Mouse (Mus musculus) kidney, embryonic 14.5 days (tissue): Measurements from ENCODE around the gene Pms1. TPM values are rescaled to one million over a fixed set of nuclear protein-coding genes. Genes with fewer than 3 reads are reported as not detected.
"Not testable (repeated sequence)": the region's sequence is repeated elsewhere in the genome, so short reads cannot be mapped to it uniquely, and the experiment has no call there.

Experiments
- ATAC-seq: fragments of 200-750 bp; cut with Nextera tagmentation; 2 replicates; pipeline ENCODE4 v1.8.0; 2017; ENCODE audit warnings: moderate number of reproducible peaks, mild to moderate bottlenecking, moderate TSS enrichment, moderate library complexity; ENCODE audit not compliant: low FRiP score, low TSS enrichment
- H3K27ac ChIP-seq: fragments of 300-500 bp; sonication (generic); 2 replicates; pipeline ENCODE4 v1.5.1; 2014; ENCODE audit warnings: low read depth, mild to moderate bottlenecking, low read length, moderate library complexity, mixed read lengths
- H3K27me3 ChIP-seq: fragments of 300-500 bp; sonication (generic); 2 replicates; pipeline ENCODE4 v1.6.1; 2014; ENCODE audit warnings: mild to moderate bottlenecking, low read length; ENCODE audit not compliant: control insufficient read depth, insufficient read depth
- H3K36me3 ChIP-seq: fragments of 300-500 bp; sonication (generic); 2 replicates; pipeline ENCODE4 v1.6.1; 2014; ENCODE audit warnings: low read length, mixed read lengths; ENCODE audit not compliant: control insufficient read depth, insufficient read depth
- H3K4me1 ChIP-seq: fragments of 300-500 bp; sonication (generic); 2 replicates; pipeline ENCODE4 v1.6.1; 2014; ENCODE audit warnings: low read length, mixed read lengths; ENCODE audit not compliant: control insufficient read depth, insufficient read depth
- H3K4me2 ChIP-seq: fragments of 300-500 bp; sonication (generic); replicated peaks from 2 replicates; pipeline ENCODE4 v1.6.1; 2014; ENCODE audit warnings: low read depth, mild to moderate bottlenecking, low read length
- H3K4me3 ChIP-seq: fragments of 300-500 bp; sonication (generic); 2 replicates; pipeline ENCODE4 v1.5.1; 2014; ENCODE audit warnings: mild to moderate bottlenecking, low read length
- H3K9ac ChIP-seq: fragments of 300-500 bp; sonication (generic); 2 replicates; pipeline ENCODE4 v1.6.1; 2014; ENCODE audit warnings: low read depth, mild to moderate bottlenecking, low read length, moderate library complexity
- H3K9me3 ChIP-seq: fragments of 300-500 bp; sonication (generic); 2 replicates; pipeline ENCODE4 v1.6.1; 2016; ENCODE audit warnings: low read length; ENCODE audit not compliant: control insufficient read depth
- WGBS: fragments of 180-500 bp; shearing (Covaris S2); extraction: QIAGEN DNeasy Blood & Tissue Kit; methylation state at CpG from one replicate; pipeline ENCODE4 v1.1.7; 2014; 5-methylcytosine and 5-hydroxymethylcytosine counted together
- polyA plus RNA-seq: library from polyadenylated mRNA; unstranded; fragments of >200 nt; fragmentation: Nextera tagmentation; extraction: Ambion mirVana; gene quantifications from 2 replicates; pipeline ENCODE4 v1.2.1, GENCODE M21; 2014

The Pms1 gene
- 12.6 and 22.7 TPM in 2 replicates for polyA plus RNA-seq

- Histone ChIP-seq H3K27me3 (no peaks in the 10 kb centered on the region), H3K36me3 (peaks cover 4% of the 10 kb centered on the region; the same call in 1 of the 2 replicates)
- peak; percentile 100 for ATAC-seq
These were observed at the start of gene Pms1, which contains the start of the genes Ormdl1 and Gm28778 for GRCm38 (mm10) chr1:53296581-53297383. TSS of gene Pms1 (minus strand) at chr1:53297018. TSS of gene Ormdl1 (plus strand) at chr1:53297095. TSS of gene Gm28778 (plus strand) at chr1:53297111.

GRCm38 (mm10) chr1:53341071-53341470, 44.3 kb upstream of the Pms1 start:
- Histone ChIP-seq H3K9me3 (peaks cover 13% of the 10 kb centered on the region), H3K9ac (no peak overlapping the region), H3K4me2 (no peak overlapping the region), H3K4me1 (no peaks in the 10 kb centered on the region), H3K27me3 (no peaks in the 10 kb centered on the region), H3K4me3 (no peak overlapping the region), H3K27ac (no peak overlapping the region), H3K36me3 (peaks cover 33% of the 10 kb centered on the region)
- 99% methylated on average over 2 of the region's 2 CpGs for WGBS
- ATAC-seq = no peak

More at GRCm38 (mm10) chr1:53296581-53297383, at the start of gene Pms1, which contains the start of the genes Ormdl1 and Gm28778:
- Histone ChIP-seq H3K4me3 (peak within 1 kb of the TSS; percentile 85), H3K9ac (peak within 1 kb of the TSS; percentile 84), H3K4me2 (peak within 1 kb of the TSS; percentile 60), H3K4me1 (no peaks in the 10 kb centered on the region), H3K27ac (peak within 1 kb of the TSS; percentile 77), H3K9me3 (no peaks in the 10 kb centered on the region)
- WGBS = under 1% methylated on average over 66 of the region's 66 CpGs

- H3K4me2 ChIP-seq, H3K27me3 ChIP-seq, H3K4me3 ChIP-seq, H3K4me1 ChIP-seq, H3K27ac ChIP-seq, H3K9ac ChIP-seq, ATAC-seq, H3K9me3 ChIP-seq: not testable (repeated sequence)
- H3K36me3 ChIP-seq = peaks cover 10% of the 10 kb centered on the region; the same call in 1 of the 2 replicates
- WGBS = 69% methylated on average over 2 of the region's 2 CpGs
These were observed 40.6 kb upstream of the Pms1 start for GRCm38 (mm10) chr1:53337403-53337802.

GRCm38 (mm10) chr1:53335465-53335864, 38.6 kb upstream of the Pms1 start:
- Histone ChIP-seq H3K9ac (no peak overlapping the region), H3K36me3 (no peaks in the 10 kb centered on the region), H3K4me3 (no peak overlapping the region), H3K27ac (no peak overlapping the region), H3K9me3 (no peaks in the 10 kb centered on the region), H3K4me1 (no peaks in the 10 kb centered on the region), H3K27me3 (no peaks in the 10 kb centered on the region), H3K4me2 (no peak overlapping the region)
- no peak for ATAC-seq

- whole genome bisulfite sequencing = 91% methylated on average over 5 of the region's 5 CpGs
- not testable (repeated sequence) for H3K4me3 ChIP-seq, ATAC-seq, H3K9ac ChIP-seq, H3K36me3 ChIP-seq, H3K9me3 ChIP-seq, H3K4me2 ChIP-seq, H3K27ac ChIP-seq, H3K4me1 ChIP-seq, H3K27me3 ChIP-seq
These were observed 36.7 kb upstream of the Pms1 start for GRCm38 (mm10) chr1:53333527-53333926.

GRCm38 (mm10) chr1:53324827-53325494, 28.1 kb upstream of the Pms1 start:
- Histone ChIP-seq H3K36me3 (peaks cover 14% of the 10 kb centered on the region; the same call in 1 of the 2 replicates), H3K4me3 (no peak overlapping the region), H3K27ac (no peak overlapping the region), H3K9ac (no peak overlapping the region), H3K4me2 (no peak overlapping the region), H3K4me1 (no peaks in the 10 kb centered on the region), H3K27me3 (no peaks in the 10 kb centered on the region), H3K9me3 (no peaks in the 10 kb centered on the region)
- ATAC-seq = no peak
- 93% methylated on average over 5 of the region's 5 CpGs for WGBS

- ATAC-seq = no peak
- no peaks in the 10 kb centered on the region for H3K4me1 ChIP-seq
- H3K4me2 ChIP-seq = no peak overlapping the region
- WGBS = 94% methylated on average over 1 of the region's 1 CpGs
- H3K27me3 ChIP-seq = no peaks in the 10 kb centered on the region
- no peak overlapping the region for H3K27ac ChIP-seq
- H3K36me3 ChIP-seq = peaks cover 14% of the 10 kb centered on the region; the same call in 1 of the 2 replicates
- H3K4me3 ChIP-seq = no peak overlapping the region
- H3K9me3 ChIP-seq = no peaks in the 10 kb centered on the region
- no peak overlapping the region for H3K9ac ChIP-seq
These were observed 27.5 kb upstream of the Pms1 start for GRCm38 (mm10) chr1:53324277-53324676.

- no peak for ATAC-seq
- 94% methylated on average over 5 of the region's 5 CpGs for WGBS
These were observed 26.4 kb upstream of the Pms1 start for GRCm38 (mm10) chr1:53323254-53323653.

More at GRCm38 (mm10) chr1:53323254-53323653, 26.4 kb upstream of the Pms1 start:
- Histone ChIP-seq H3K36me3 (peaks cover 18% of the 10 kb centered on the region; the same call in 1 of the 2 replicates), H3K4me3 (no peak overlapping the region), H3K27me3 (no peaks in the 10 kb centered on the region), H3K9me3 (no peaks in the 10 kb centered on the region), H3K27ac (no peak overlapping the region), H3K9ac (no peak overlapping the region), H3K4me2 (no peak overlapping the region), H3K4me1 (no peaks in the 10 kb centered on the region)
